Mouse (Mus musculus): Measurements from ENCODE around the gene A730015C16Rik. TPM values are rescaled to one million over a fixed set of nuclear protein-coding genes. Genes with fewer than 3 reads are reported as not detected.

A730015C16Rik gene
- polyA plus RNA-seq, 1 experiment from 2014 or later, result 2.0 TPM

GRCm38 (mm10) chr4:108811142-108811541 is 37.3 kb downstream of the A730015C16Rik start:
- no peak for DNase-seq (ENCODE audit: low spot score)
- no peaks in the 10 kb centered on the region for H3K4me1 ChIP-seq
- H3K36me3 ChIP-seq, result peaks cover 16% of the 10 kb centered on the region
- H3K27ac ChIP-seq, result no peak overlapping the region
- no peak overlapping the region for H3K4me3 ChIP-seq
- no peaks in the 10 kb centered on the region for H3K27me3 ChIP-seq (ENCODE audit: low read depth, poor library complexity, severe bottlenecking)
- H3K9me3 ChIP-seq (replicated peaks), result no peaks in the 10 kb centered on the region
- 66% methylated on average over 4 of the region's 4 CpGs for WGBS

- Histone ChIP-seq H3K27me3 (ENCODE audit: low read depth, poor library complexity, severe bottlenecking) (no peaks in the 10 kb centered on the region), H3K9me3 (replicated peaks) (no peaks in the 10 kb centered on the region), H3K4me1 (no peaks in the 10 kb centered on the region), H3K4me3 (no peak overlapping the region), H3K27ac (no peak overlapping the region), H3K36me3 (no peaks in the 10 kb centered on the region)
- no peak for DNase-seq (ENCODE audit: low spot score)
- WGBS, result 88% methylated on average over 2 of the region's 2 CpGs
Observed at GRCm38 (mm10) chr4:108803535-108803934, 44.9 kb downstream of the A730015C16Rik start.

GRCm38 (mm10) chr4:108798083-108798830 is 50.2 kb downstream of the A730015C16Rik start:
- H3K36me3 ChIP-seq, result no peaks in the 10 kb centered on the region
- no peaks in the 10 kb centered on the region for H3K27me3 ChIP-seq (ENCODE audit: low read depth, poor library complexity, severe bottlenecking)
- WGBS, result 55% methylated on average over 2 of the region's 2 CpGs
- DNase-seq (ENCODE audit: low spot score), result peak; percentile 56
- H3K9me3 ChIP-seq (replicated peaks), result no peaks in the 10 kb centered on the region
- no peak overlapping the region for H3K27ac ChIP-seq
- no peaks in the 10 kb centered on the region for H3K4me1 ChIP-seq
- H3K4me3 ChIP-seq, result no peak overlapping the region

Other genes with a start within 250 kb of the A730015C16Rik start
- gene Cc2d1b, start 228.7 kb downstream of the A730015C16Rik start, polyA plus RNA-seq (2016; fragmentation: Nextera tagmentation; extraction: Ambion mirVana), result 28.9 and 31.2 TPM in 2 replicates
- 1.4 TPM in 2 replicates for gene 3110021N24Rik, start 129.0 kb downstream of the A730015C16Rik start, polyA plus RNA-seq (2016; fragmentation: Nextera tagmentation; extraction: Ambion mirVana)
- 4.5 and 5.1 TPM in 2 replicates for gene Zfyve9, start 67.8 kb downstream of the A730015C16Rik start, polyA plus RNA-seq (2016; fragmentation: Nextera tagmentation; extraction: Ambion mirVana)
- gene Btf3l4, start 15.0 kb downstream of the A730015C16Rik start, polyA plus RNA-seq (2016; fragmentation: Nextera tagmentation; extraction: Ambion mirVana), result 170 and 214 TPM in 2 replicates
- gene Txndc12, start 14.0 kb downstream of the A730015C16Rik start, polyA plus RNA-seq (2016; fragmentation: Nextera tagmentation; extraction: Ambion mirVana), result 93.4 and 102 TPM in 2 replicates
- 70.8 and 81.3 TPM in 2 replicates for gene Kti12, start 834 bp downstream of the A730015C16Rik start, polyA plus RNA-seq (2016; fragmentation: Nextera tagmentation; extraction: Ambion mirVana)
- gene Rab3b, start 30.4 kb upstream of the A730015C16Rik start, polyA plus RNA-seq (2016; fragmentation: Nextera tagmentation; extraction: Ambion mirVana), result 8.0 and 11.3 TPM in 2 replicates
- 70.1 and 77.0 TPM in 2 replicates for gene Nrd1, start 152.0 kb upstream of the A730015C16Rik start, polyA plus RNA-seq (2016; fragmentation: Nextera tagmentation; extraction: Ambion mirVana)

Data from limb, embryonic 10.5 days (tissue).